Mouse (Mus musculus): ENCODE data around the gene Cyp4f15. TPM values are rescaled to one million over a fixed set of nuclear protein-coding genes. Genes with fewer than 3 reads are reported as not detected.
A peak's percentile ranks its signal among the peaks of the same experiment; 100 is the strongest.
"Not testable (repeated sequence)": the region's sequence is repeated elsewhere in the genome, so short reads cannot be mapped to it uniquely, and the experiment has no call there.

The Cyp4f15 gene
- total RNA-seq (2021): 1 to 10 TPM; 7.0 to 8.0 TPM

DNA sequence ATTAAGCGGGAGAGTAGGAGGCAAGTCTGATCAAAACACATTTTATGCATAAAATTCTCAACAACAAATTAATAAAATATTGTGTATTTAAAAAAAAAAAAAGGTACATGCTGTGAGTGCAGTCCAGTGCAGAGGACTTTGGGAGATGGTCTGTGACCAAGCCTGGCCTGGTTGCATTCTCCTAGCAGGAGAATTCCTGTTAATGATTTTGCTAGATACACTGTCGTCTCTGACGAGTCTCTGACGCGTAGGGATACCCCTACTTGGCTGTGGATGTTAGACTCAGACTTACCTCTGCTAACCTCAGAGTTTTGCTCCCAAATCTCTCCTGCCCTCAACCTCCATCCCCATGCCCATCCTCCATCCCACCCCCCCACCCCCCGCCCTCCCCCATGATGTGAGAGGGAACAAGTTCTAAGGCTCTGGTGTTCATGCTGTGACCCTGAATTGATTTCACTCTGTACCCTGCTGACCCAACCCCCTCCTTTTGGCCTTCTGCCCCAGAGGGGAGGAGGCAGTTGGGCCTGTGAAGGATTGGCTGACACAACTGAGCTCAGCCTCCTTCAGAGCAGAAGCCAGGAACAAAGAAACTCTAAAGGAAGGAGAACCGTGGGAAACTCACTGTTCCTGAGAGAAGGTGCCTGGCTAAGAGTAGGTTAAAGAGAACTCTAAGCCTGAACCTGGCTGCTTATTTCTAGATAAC lies at the start of gene Cyp4f15:
TSS of gene Cyp4f15 (plus strand) at position 580 of the 703 bp plus-strand sequence.
- peak; percentile 49 to 59 for DNase-seq (ENCODE audit: extremely low spot score in 1 of 2, low spot score in 2 of 2)
- intact Hi-C loops (cut with DNase I): no loop called here

DNA sequence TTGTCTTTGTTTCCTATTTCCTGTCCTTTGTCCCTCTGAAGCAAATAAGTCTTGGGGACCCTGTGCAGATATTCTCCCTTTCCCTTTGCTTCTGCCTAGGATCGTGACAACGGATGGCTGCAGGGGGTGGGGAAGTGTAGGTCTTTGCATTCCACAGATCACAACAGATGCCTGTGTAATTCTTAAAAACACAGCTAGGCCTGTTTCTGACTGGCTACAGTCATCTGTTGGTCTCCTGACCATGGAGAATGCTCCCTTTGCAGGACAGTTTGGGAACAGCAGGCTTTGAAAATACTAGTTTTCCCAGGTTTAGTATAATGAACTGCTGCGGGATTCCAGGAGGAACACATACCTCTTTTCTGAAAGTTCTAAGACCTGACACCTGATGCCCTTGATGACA lies 49.1 kb upstream of the Cyp4f15 start:
- intact Hi-C loops (cut with DNase I): loop anchor here (5.0 to 10.0 kb wide), 2 partner anchors 92 to 321 kb away; no protein-coding TSS in a partner anchor
- no peak for DNase-seq (ENCODE audit: extremely low spot score in 1 of 2, low spot score in 2 of 2)

DNA sequence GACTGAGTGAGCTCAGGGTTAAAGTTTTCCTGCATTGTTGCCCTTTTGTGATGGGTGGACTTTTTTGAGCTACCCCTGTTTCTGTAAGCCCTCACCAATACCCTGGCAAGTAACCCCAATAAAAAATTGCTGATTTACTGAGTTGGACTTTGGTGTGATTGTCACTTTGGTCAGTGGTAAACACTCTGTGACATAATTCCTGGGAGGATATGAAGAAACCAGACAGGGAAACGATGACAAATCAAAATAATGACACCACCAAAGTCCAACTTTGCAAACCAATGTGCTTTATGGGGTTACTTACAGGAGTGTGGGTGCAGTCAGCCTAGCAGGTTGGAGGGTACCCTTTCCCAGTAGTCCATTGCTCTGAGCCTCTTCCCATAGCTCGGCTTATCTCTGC lies 48.3 kb upstream of the Cyp4f15 start:
- intact Hi-C loops (cut with DNase I): loop anchor here (5.0 to 10.0 kb wide), 2 partner anchors 92 to 320 kb away; no protein-coding TSS in a partner anchor

GRCm38 (mm10) chr17:32646631-32647030 lies 38.8 kb upstream of the Cyp4f15 start:
- intact Hi-C loops (cut with DNase I): no loop called here
- DNase-seq (ENCODE audit: extremely low spot score in 1 of 2, low spot score in 2 of 2): no peak

More for the DNA sequence above, 48.3 kb upstream of the Cyp4f15 start:
- no peak for DNase-seq (ENCODE audit: extremely low spot score in 1 of 2, low spot score in 2 of 2)

- intact Hi-C loops (cut with DNase I): no loop called here
- DNase-seq (ENCODE audit: extremely low spot score in 1 of 2, low spot score in 2 of 2): no peak
Measured at GRCm38 (mm10) chr17:32653860-32654259, 31.6 kb upstream of the Cyp4f15 start.

- DNase-seq (ENCODE audit: extremely low spot score in 1 of 2, low spot score in 2 of 2): no peak
Measured at GRCm38 (mm10) chr17:32657041-32657440, 28.4 kb upstream of the Cyp4f15 start.

GRCm38 (mm10) chr17:32658246-32658645 lies 27.2 kb upstream of the Cyp4f15 start:
- no peak for DNase-seq (ENCODE audit: extremely low spot score in 1 of 2, low spot score in 2 of 2)
- intact Hi-C loops (cut with DNase I): no loop called here

More at GRCm38 (mm10) chr17:32657041-32657440, 28.4 kb upstream of the Cyp4f15 start:
- intact Hi-C loops (cut with DNase I): no loop called here

DNA sequence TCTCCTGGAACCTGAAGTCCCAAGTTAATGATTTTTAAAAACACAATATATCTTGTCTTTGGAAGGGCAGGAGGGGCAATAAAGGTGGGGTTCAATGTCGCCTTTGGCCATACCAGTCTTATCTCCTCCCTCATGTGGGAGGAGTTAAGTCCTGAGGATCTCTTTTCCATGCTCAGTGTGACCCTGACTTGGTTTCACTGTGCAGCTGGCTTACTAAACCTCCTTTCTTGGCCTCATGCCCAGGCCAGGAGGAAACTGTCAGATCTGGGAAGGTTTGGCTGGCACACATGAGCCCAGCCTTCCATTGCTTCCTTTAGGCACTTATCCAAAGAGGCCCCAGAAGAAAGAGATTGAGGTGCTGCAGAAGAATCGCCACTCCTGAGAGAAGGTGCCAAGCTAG lies 26.7 kb upstream of the Cyp4f15 start, which contains the start of gene Cyp4f40:
TSS of gene Cyp4f40 (plus strand) at position 189 of the 400 bp plus-strand sequence.
- intact Hi-C loops (cut with DNase I): no loop called here
- peak in 1 of 2 experiments; percentile 31 for DNase-seq (ENCODE audit: extremely low spot score in 1 of 2, low spot score in 2 of 2)

GRCm38 (mm10) chr17:32673976-32674375 lies 11.5 kb upstream of the Cyp4f15 start:
- intact Hi-C loops (cut with DNase I): no loop called here
- DNase-seq (ENCODE audit: extremely low spot score in 1 of 2, low spot score in 2 of 2): no peak

DNA sequence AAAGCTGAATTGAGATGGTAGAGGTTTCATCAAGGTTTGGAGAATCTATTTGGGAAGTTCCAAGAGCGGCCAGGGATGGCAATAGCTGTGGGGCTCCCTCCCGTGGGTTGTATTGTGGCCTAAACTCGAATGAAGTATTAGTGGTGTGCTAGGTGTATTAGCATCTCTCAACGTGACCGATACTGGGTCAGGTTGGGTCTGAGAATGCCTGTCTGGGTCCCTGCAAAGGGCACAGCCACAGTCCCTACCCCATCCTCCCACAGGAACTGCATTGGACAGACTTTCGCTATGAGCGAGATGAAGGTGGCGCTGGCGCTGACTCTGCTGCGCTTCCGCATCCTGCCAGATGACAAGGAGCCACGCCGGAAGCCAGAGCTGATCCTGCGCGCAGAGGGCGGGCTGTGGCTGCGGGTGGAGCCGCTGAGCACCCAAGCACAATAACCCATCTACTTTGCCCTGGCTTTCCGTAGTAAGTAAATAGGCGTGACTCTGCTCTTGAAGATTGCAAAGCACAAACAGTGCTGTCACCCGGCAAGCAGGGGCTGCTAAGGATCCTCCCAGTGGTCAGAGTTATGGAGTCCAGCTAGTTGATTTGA lies 9.3 kb upstream of the Cyp4f15 start:
- no peak for DNase-seq (ENCODE audit: extremely low spot score in 1 of 2, low spot score in 2 of 2)
- intact Hi-C loops (cut with DNase I): no loop called here

- DNase-seq (ENCODE audit: extremely low spot score in 1 of 2, low spot score in 2 of 2): peak; percentile 15 to 30
- intact Hi-C loops (cut with DNase I): loop anchor here (5.0 kb wide), 1 partner anchor 128 kb away; no protein-coding TSS in a partner anchor
Measured at GRCm38 (mm10) chr17:32680404-32680803, 5.0 kb upstream of the Cyp4f15 start.

- DNase-seq (ENCODE audit: extremely low spot score in 1 of 2, low spot score in 2 of 2): no peak
- intact Hi-C loops (cut with DNase I): no loop called here
Measured at GRCm38 (mm10) chr17:32686722-32687121, 1.3 kb downstream of the Cyp4f15 start.

DNA sequence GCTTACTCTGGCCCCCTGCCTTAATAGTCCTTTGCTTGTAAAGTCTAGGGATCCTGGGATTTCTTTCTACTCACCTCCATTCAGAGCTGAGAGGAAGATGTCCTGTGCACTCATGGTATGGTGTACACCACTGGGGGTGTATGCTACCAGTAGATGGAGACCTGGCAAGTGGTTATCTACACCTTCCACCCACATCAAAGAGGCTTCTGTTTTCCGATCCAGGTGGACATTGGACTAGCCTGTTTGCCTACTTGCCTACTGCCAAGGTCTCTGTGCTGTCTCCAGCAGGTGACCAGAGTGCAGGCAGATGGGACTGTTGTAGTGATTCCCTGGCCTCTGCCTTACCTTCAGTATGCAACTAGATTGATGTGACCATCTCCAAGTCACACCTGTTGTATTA lies 5.5 kb downstream of the Cyp4f15 start:
- no peak for DNase-seq (ENCODE audit: extremely low spot score in 1 of 2, low spot score in 2 of 2)

GRCm38 (mm10) chr17:32702826-32703225 lies 17.4 kb downstream of the Cyp4f15 start:
- intact Hi-C loops (cut with DNase I): no loop called here
- DNase-seq (ENCODE audit: extremely low spot score in 1 of 2, low spot score in 2 of 2): peak in 1 of 2 experiments; percentile 38

More for the DNA sequence above, 5.5 kb downstream of the Cyp4f15 start:
- intact Hi-C loops (cut with DNase I): no loop called here

- DNase-seq (ENCODE audit: extremely low spot score in 1 of 2, low spot score in 2 of 2); intact Hi-C loops (cut with DNase I): not testable (repeated sequence)
Measured at GRCm38 (mm10) chr17:32710541-32710940, 25.1 kb downstream of the Cyp4f15 start.

DNA sequence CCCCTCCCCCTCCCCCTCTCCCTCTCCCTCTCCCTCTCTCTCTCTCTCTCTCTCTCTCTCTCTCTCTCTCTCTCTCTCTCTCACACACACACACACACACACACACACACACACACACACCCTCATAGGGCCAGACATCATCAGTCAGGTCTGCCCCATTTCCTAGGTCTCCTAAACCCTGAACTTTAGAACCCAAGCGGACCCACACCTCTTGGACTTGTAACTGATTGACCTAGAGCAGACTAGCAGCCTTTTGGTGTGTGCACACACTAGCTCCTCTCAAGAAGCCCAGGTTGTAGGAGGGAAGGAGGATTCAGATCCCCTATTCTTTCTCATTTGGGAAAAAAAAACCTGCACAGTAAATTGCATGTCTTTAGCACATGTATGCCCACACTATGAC lies 36.7 kb downstream of the Cyp4f15 start:
- intact Hi-C loops (cut with DNase I); DNase-seq (ENCODE audit: extremely low spot score in 1 of 2, low spot score in 2 of 2): not testable (repeated sequence)

- DNase-seq (ENCODE audit: extremely low spot score in 1 of 2, low spot score in 2 of 2): no peak
- intact Hi-C loops (cut with DNase I): no loop called here
Measured at GRCm38 (mm10) chr17:32722771-32723170, 37.3 kb downstream of the Cyp4f15 start.

GRCm38 (mm10) chr17:32726360-32726759 lies 40.9 kb downstream of the Cyp4f15 start:
- intact Hi-C loops (cut with DNase I); DNase-seq (ENCODE audit: extremely low spot score in 1 of 2, low spot score in 2 of 2): not testable (repeated sequence)

DNA sequence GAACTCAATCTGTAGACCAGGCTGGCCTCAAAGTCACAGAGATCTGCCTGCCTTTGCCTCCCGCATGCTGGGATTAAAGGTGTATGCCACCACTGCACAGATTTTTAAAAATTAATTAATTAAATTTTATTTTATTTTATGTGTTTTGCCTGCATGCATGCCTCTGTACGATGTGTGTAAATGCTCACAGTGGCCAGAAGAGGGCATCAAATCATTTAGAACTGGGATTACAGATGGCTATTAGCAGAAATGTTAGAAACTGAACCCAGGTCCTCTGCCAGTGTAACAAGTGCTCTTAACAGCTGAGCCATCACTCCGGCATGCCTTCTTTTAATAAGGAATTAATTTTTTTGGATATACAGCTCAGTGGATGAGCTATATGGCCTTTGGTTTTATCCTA lies 43.6 kb downstream of the Cyp4f15 start:
- no peak for DNase-seq (ENCODE audit: extremely low spot score in 1 of 2, low spot score in 2 of 2)
- intact Hi-C loops (cut with DNase I): no loop called here

- intact Hi-C loops (cut with DNase I): no loop called here
- no peak for DNase-seq (ENCODE audit: extremely low spot score in 1 of 2, low spot score in 2 of 2)
Measured at GRCm38 (mm10) chr17:32738406-32738805, 53.0 kb downstream of the Cyp4f15 start.
